Mouse (Mus musculus): ENCODE data around the gene Atp6v0e.

DNA sequence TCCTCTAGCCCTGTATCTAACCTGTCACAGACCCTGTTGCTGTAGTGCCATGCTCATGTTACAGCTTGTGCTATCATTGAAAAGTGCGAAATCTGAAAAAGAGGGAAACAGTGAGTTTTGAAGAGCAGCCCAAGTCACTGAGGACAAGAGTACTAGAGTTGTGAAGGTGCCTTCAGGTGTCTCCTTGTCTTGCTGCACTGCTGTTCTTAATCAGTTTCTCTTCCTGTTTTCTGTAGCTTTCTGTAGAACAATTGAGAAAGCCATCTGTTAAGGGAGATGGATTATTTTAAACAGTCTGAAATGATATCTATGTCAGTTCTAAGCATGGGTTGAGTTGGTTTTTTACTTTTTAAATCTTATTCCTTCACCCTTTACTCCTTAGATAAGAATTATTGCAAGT, 63.6 kb downstream of the Atp6v0e start:
- no peak for TF ChIP-seq POLR2A (IDR thresholded peaks at IDR 0.05; ENCODE audit: low read depth, low read length)
- no peak for TF ChIP-seq CTCF (IDR thresholded peaks at IDR 0.05; ENCODE audit: extremely low read depth, insufficient read length, insufficient replicate concordance, low read depth, low read length)
